Mouse (Mus musculus) c-Kit-positive CD71-negative TER-119-negative erythroid progenitor cells, embryonic 14.5 days (primary cell): Measurements from ENCODE around the gene Lgi4.

Source experiments
- DNase-seq: peaks from one replicate; pipeline ENCODE4 v3.0.0-alpha.2; 2013; ENCODE audit warnings: low read depth

Gene Lgi4

GRCm38 (mm10) chr7:31107781-31108180 is 48.6 kb downstream of the Lgi4 start:
- no peak for DNase-seq

- no peak for DNase-seq
Observed at GRCm38 (mm10) chr7:31109091-31109490, 49.9 kb downstream of the Lgi4 start.

- DNase-seq: no peak
Observed at GRCm38 (mm10) chr7:31109796-31110195, 50.7 kb downstream of the Lgi4 start.

GRCm38 (mm10) chr7:31110861-31111385 is 51.8 kb downstream of the Lgi4 start:
- no peak for DNase-seq

GRCm38 (mm10) chr7:31112036-31112435 is 52.9 kb downstream of the Lgi4 start:
- no peak for DNase-seq

- DNase-seq: no peak
Observed at GRCm38 (mm10) chr7:31113800-31114199, 54.7 kb downstream of the Lgi4 start.

- DNase-seq: no peak
Observed at GRCm38 (mm10) chr7:31114646-31115045, 55.5 kb downstream of the Lgi4 start.

GRCm38 (mm10) chr7:31115182-31115581 is 56.0 kb downstream of the Lgi4 start, which contains the start of gene Hpn:
Gene Hpn (minus strand): TSS chr7:31115290.
- no peak for DNase-seq

GRCm38 (mm10) chr7:31115587-31116043 is 56.5 kb downstream of the Lgi4 start:
- no peak for DNase-seq

- DNase-seq: no peak
Observed at GRCm38 (mm10) chr7:31116721-31117145, 57.6 kb downstream of the Lgi4 start.

GRCm38 (mm10) chr7:31117465-31117864 is 58.3 kb downstream of the Lgi4 start:
- DNase-seq: no peak

GRCm38 (mm10) chr7:31118486-31118885 is 59.3 kb downstream of the Lgi4 start:
- DNase-seq: no peak

GRCm38 (mm10) chr7:31119556-31119955 is 60.4 kb downstream of the Lgi4 start:
- no peak for DNase-seq
